Mouse (Mus musculus): ENCODE results near the gene Gm20379. TPM values are rescaled to one million over a fixed set of nuclear protein-coding genes. Genes with fewer than 3 reads are reported as not detected.

Gm20379 gene
- 0.82 and 0.87 TPM in 2 replicates for polyA plus RNA-seq (2014; fragmentation: Nextera tagmentation; extraction: Ambion mirVana)

- no peaks in the 10 kb centered on the region; the same call in 1 of the 2 replicates for H3K36me3 ChIP-seq (replicated peaks; ENCODE audit: control insufficient read depth, insufficient read depth, low read depth, low read length)
Measured at GRCm38 (mm10) chr13:92305680-92306079, at the start of gene Gm20379. TSS of gene Gm20379 (plus strand) at chr13:92305980.

GRCm38 (mm10) chr13:92261329-92261728 lies 44.5 kb upstream of the Gm20379 start:
- no peaks in the 10 kb centered on the region for H3K4me1 ChIP-seq (ENCODE audit: control insufficient read depth, insufficient read depth, low read length)
- ATAC-seq (replicated peaks; ENCODE audit: insufficient number of reproducible peaks, low FRiP score, low TSS enrichment, low read depth) (no peak), DNase-seq (ENCODE audit: low spot score) (no peak)
- no peak overlapping the region for H3K9ac ChIP-seq (replicated peaks; ENCODE audit: low read length)
- H3K4me3 ChIP-seq (ENCODE audit: low read depth, low read length) = no peak overlapping the region
- 82% methylated on average over 5 of the region's 5 CpGs for WGBS
- no peak overlapping the region for H3K4me2 ChIP-seq (ENCODE audit: low read depth, low read length)
- no peaks in the 10 kb centered on the region for H3K9me3 ChIP-seq (replicated peaks; ENCODE audit: control insufficient read depth, low read length)
- no peaks in the 10 kb centered on the region for H3K27me3 ChIP-seq (ENCODE audit: control insufficient read depth, insufficient read depth, low read length)
- no peak overlapping the region for H3K27ac ChIP-seq (replicated peaks; ENCODE audit: low read depth, low read length)
- H3K36me3 ChIP-seq (replicated peaks; ENCODE audit: control insufficient read depth, insufficient read depth, low read depth, low read length) = no peaks in the 10 kb centered on the region; the same call in 1 of the 2 replicates

More at GRCm38 (mm10) chr13:92305680-92306079, at the start of gene Gm20379:
- Histone ChIP-seq H3K9me3 (replicated peaks; ENCODE audit: control insufficient read depth, low read length) (no peaks in the 10 kb centered on the region), H3K27me3 (ENCODE audit: control insufficient read depth, insufficient read depth, low read length) (no peaks in the 10 kb centered on the region), H3K4me3 (ENCODE audit: low read depth, low read length) (no peak within 1 kb of the TSS), H3K27ac (replicated peaks; ENCODE audit: low read depth, low read length) (no peak within 1 kb of the TSS), H3K4me2 (ENCODE audit: low read depth, low read length) (no peak within 1 kb of the TSS), H3K9ac (replicated peaks; ENCODE audit: low read length) (no peak within 1 kb of the TSS), H3K4me1 (ENCODE audit: control insufficient read depth, insufficient read depth, low read length) (no peaks in the 10 kb centered on the region)
- no peak for DNase-seq (ENCODE audit: low spot score)
- WGBS = 97% methylated on average over 11 of the region's 11 CpGs
- no peak for ATAC-seq (replicated peaks; ENCODE audit: insufficient number of reproducible peaks, low FRiP score, low TSS enrichment, low read depth)

DNA sequence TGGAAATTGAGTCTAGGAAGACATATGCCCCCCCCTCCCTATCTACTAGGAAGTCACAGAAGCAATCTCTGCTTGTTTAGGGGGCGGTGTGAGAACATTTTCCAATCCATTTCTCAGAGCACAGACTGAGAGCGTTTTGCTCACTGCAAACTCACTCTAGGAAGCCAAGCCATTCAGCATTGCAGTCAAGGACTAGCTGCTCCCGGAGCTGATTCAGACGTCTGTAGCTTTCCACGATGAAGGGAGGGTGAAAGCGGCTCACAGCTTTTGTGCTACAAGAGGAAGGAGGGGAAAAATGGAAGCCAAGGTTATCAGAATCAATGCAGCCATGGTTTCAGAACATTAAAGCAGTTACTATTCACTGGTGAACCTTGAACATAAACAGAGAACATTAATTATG lies 42.2 kb upstream of the Gm20379 start:
- ATAC-seq (replicated peaks; ENCODE audit: insufficient number of reproducible peaks, low FRiP score, low TSS enrichment, low read depth) = no peak
- Histone ChIP-seq H3K4me2 (ENCODE audit: low read depth, low read length) (no peak overlapping the region), H3K27ac (replicated peaks; ENCODE audit: low read depth, low read length) (no peak overlapping the region), H3K4me3 (ENCODE audit: low read depth, low read length) (no peak overlapping the region), H3K36me3 (replicated peaks; ENCODE audit: control insufficient read depth, insufficient read depth, low read depth, low read length) (no peaks in the 10 kb centered on the region; the same call in 1 of the 2 replicates), H3K9ac (replicated peaks; ENCODE audit: low read length) (no peak overlapping the region), H3K4me1 (ENCODE audit: control insufficient read depth, insufficient read depth, low read length) (no peaks in the 10 kb centered on the region), H3K9me3 (replicated peaks; ENCODE audit: control insufficient read depth, low read length) (no peaks in the 10 kb centered on the region), H3K27me3 (ENCODE audit: control insufficient read depth, insufficient read depth, low read length) (no peaks in the 10 kb centered on the region)
- no peak for DNase-seq (ENCODE audit: low spot score)
- WGBS = 94% methylated on average over 6 of the region's 6 CpGs

DNA sequence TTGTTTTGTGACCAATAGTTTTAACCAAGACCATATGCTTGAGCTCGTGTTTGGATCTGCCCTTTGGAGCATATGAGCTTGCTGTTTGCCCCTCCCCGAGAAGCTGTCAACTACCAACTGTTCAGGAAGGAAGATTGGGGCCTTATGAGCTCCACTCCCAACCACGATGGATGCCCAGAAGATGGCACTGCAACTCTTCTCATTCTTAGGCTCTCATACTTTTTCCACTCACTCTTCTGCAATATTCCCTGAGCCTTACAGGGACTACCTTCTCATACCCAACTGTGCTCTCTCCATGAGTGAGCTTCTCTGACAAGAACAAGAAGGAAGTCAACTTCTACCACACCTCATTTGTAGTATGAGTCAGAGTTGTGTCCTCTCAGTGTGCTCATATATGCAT lies 38.7 kb upstream of the Gm20379 start:
- no peak for DNase-seq (ENCODE audit: low spot score)
- 81% methylated on average over 3 of the region's 3 CpGs for WGBS
- Histone ChIP-seq H3K4me2 (ENCODE audit: low read depth, low read length) (no peak overlapping the region), H3K36me3 (replicated peaks; ENCODE audit: control insufficient read depth, insufficient read depth, low read depth, low read length) (no peaks in the 10 kb centered on the region; the same call in 1 of the 2 replicates), H3K4me3 (ENCODE audit: low read depth, low read length) (no peak overlapping the region), H3K27ac (replicated peaks; ENCODE audit: low read depth, low read length) (no peak overlapping the region), H3K27me3 (ENCODE audit: control insufficient read depth, insufficient read depth, low read length) (no peaks in the 10 kb centered on the region), H3K9ac (replicated peaks; ENCODE audit: low read length) (no peak overlapping the region), H3K9me3 (replicated peaks; ENCODE audit: control insufficient read depth, low read length) (no peaks in the 10 kb centered on the region), H3K4me1 (ENCODE audit: control insufficient read depth, insufficient read depth, low read length) (no peaks in the 10 kb centered on the region)
- no peak for ATAC-seq (replicated peaks; ENCODE audit: insufficient number of reproducible peaks, low FRiP score, low TSS enrichment, low read depth)

DNA sequence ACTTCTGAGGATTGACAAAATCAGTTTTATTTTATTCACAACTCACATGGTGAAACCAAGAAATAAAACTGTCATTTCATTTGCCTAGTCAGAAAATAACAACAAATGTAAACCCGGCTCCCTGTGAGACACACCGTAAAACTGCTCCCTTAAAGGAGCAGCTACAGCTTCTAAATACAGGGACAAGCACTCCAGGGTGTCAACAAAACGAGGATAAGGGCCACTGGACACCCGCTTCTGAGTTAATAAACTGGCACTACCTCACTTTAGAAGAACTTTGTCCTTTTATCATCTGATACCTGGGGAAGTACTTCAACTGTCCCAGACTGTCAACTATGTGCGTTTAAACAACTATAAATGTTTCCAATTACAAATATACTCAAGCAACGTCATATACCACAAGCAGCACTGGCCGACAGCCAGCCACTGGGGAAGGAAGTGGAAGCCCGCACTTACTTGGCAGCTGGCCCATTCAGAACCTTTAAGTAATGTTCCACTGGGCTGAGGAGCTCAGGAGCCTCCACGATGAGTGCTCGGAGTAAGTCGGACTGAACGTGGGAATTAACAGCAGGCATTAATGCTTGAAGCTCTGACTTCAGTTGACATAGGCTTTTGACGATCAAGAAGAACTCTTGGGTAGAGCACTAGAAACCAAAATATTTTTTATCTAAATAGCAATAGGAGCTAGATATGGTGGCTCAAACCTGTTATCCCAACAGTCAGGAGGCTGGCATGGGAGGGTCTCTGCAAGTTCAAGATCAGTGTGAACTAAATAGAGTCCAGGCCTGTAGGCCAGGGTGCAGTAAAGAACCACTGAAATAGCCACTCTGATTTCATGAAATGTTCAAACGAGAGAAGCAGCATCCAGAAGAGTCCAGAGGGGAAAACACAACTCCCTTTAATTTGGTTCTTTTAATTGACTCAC lies 31.2 kb upstream of the Gm20379 start:
- no peak overlapping the region for H3K9ac ChIP-seq (replicated peaks; ENCODE audit: low read length)
- WGBS = 90% methylated on average over 14 of the region's 14 CpGs
- no peak for DNase-seq (ENCODE audit: low spot score)
- no peaks in the 10 kb centered on the region for H3K36me3 ChIP-seq (replicated peaks; ENCODE audit: control insufficient read depth, insufficient read depth, low read depth, low read length)
- H3K4me2 ChIP-seq (ENCODE audit: low read depth, low read length) = no peak overlapping the region
- ATAC-seq (replicated peaks; ENCODE audit: insufficient number of reproducible peaks, low FRiP score, low TSS enrichment, low read depth) = no peak
- no peaks in the 10 kb centered on the region for H3K9me3 ChIP-seq (replicated peaks; ENCODE audit: control insufficient read depth, low read length)
- no peaks in the 10 kb centered on the region for H3K27me3 ChIP-seq (ENCODE audit: control insufficient read depth, insufficient read depth, low read length)
- H3K4me3 ChIP-seq (ENCODE audit: low read depth, low read length) = no peak overlapping the region
- H3K4me1 ChIP-seq (ENCODE audit: control insufficient read depth, insufficient read depth, low read length) = no peaks in the 10 kb centered on the region
- no peak overlapping the region for H3K27ac ChIP-seq (replicated peaks; ENCODE audit: low read depth, low read length)

GRCm38 (mm10) chr13:92275292-92275691 lies 30.5 kb upstream of the Gm20379 start:
- Histone ChIP-seq H3K9ac (replicated peaks; ENCODE audit: low read length) (no peak overlapping the region), H3K27ac (replicated peaks; ENCODE audit: low read depth, low read length) (no peak overlapping the region), H3K9me3 (replicated peaks; ENCODE audit: control insufficient read depth, low read length) (no peaks in the 10 kb centered on the region), H3K4me2 (ENCODE audit: low read depth, low read length) (no peak overlapping the region), H3K4me3 (ENCODE audit: low read depth, low read length) (no peak overlapping the region), H3K36me3 (replicated peaks; ENCODE audit: control insufficient read depth, insufficient read depth, low read depth, low read length) (no peaks in the 10 kb centered on the region), H3K27me3 (ENCODE audit: control insufficient read depth, insufficient read depth, low read length) (no peaks in the 10 kb centered on the region), H3K4me1 (ENCODE audit: control insufficient read depth, insufficient read depth, low read length) (no peaks in the 10 kb centered on the region)
- ATAC-seq (replicated peaks; ENCODE audit: insufficient number of reproducible peaks, low FRiP score, low TSS enrichment, low read depth) (no peak), DNase-seq (ENCODE audit: low spot score) (no peak)
- 81% methylated on average over 9 of the region's 9 CpGs for WGBS

GRCm38 (mm10) chr13:92277027-92277426 lies 28.8 kb upstream of the Gm20379 start:
- WGBS = 92% methylated on average over 2 of the region's 2 CpGs
- Histone ChIP-seq H3K9ac (replicated peaks; ENCODE audit: low read length) (no peak overlapping the region), H3K27me3 (ENCODE audit: control insufficient read depth, insufficient read depth, low read length) (no peaks in the 10 kb centered on the region), H3K4me2 (ENCODE audit: low read depth, low read length) (no peak overlapping the region), H3K4me3 (ENCODE audit: low read depth, low read length) (no peak overlapping the region), H3K27ac (replicated peaks; ENCODE audit: low read depth, low read length) (no peak overlapping the region), H3K4me1 (ENCODE audit: control insufficient read depth, insufficient read depth, low read length) (no peaks in the 10 kb centered on the region), H3K9me3 (replicated peaks; ENCODE audit: control insufficient read depth, low read length) (no peaks in the 10 kb centered on the region), H3K36me3 (replicated peaks; ENCODE audit: control insufficient read depth, insufficient read depth, low read depth, low read length) (no peaks in the 10 kb centered on the region)
- ATAC-seq (replicated peaks; ENCODE audit: insufficient number of reproducible peaks, low FRiP score, low TSS enrichment, low read depth) (no peak), DNase-seq (ENCODE audit: low spot score) (no peak)

DNA sequence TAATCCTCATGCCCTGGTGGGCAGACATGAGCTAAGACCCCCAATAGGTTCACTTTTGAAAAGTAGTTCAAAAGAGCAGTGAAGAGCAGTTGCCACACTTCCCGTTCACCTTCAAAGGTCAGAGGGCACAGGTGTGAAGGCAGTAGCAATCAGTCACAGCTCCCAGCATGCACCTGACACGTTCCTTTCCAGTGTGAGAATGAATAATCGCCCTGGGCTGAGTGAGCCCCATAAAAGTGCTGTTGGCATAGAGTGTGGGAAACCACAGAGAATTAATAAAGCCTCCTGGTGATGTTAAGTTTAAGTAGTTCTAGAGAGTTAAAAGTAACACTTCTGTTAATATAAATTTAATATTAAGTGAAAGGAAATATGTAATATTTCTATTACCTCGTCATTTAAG lies 14.2 kb upstream of the Gm20379 start:
- no peak overlapping the region for H3K4me2 ChIP-seq (ENCODE audit: low read depth, low read length)
- WGBS = 81% methylated on average over 4 of the region's 4 CpGs
- H3K9me3 ChIP-seq (replicated peaks; ENCODE audit: control insufficient read depth, low read length) = no peaks in the 10 kb centered on the region
- no peaks in the 10 kb centered on the region for H3K27me3 ChIP-seq (ENCODE audit: control insufficient read depth, insufficient read depth, low read length)
- no peak overlapping the region for H3K9ac ChIP-seq (replicated peaks; ENCODE audit: low read length)
- H3K27ac ChIP-seq (replicated peaks; ENCODE audit: low read depth, low read length) = no peak overlapping the region
- H3K4me3 ChIP-seq (ENCODE audit: low read depth, low read length) = no peak overlapping the region
- no peaks in the 10 kb centered on the region for H3K4me1 ChIP-seq (ENCODE audit: control insufficient read depth, insufficient read depth, low read length)
- ATAC-seq (replicated peaks; ENCODE audit: insufficient number of reproducible peaks, low FRiP score, low TSS enrichment, low read depth) (no peak), DNase-seq (ENCODE audit: low spot score) (no peak)
- no peaks in the 10 kb centered on the region for H3K36me3 ChIP-seq (replicated peaks; ENCODE audit: control insufficient read depth, insufficient read depth, low read depth, low read length)
